Mouse (Mus musculus): Measurements from ENCODE around the gene Msgn1. TPM values are rescaled to one million over a fixed set of nuclear protein-coding genes. Genes with fewer than 3 reads are reported as not detected.

Msgn1 gene
- total and polyA plus RNA-seq, 3 experiments = not detected

DNA sequence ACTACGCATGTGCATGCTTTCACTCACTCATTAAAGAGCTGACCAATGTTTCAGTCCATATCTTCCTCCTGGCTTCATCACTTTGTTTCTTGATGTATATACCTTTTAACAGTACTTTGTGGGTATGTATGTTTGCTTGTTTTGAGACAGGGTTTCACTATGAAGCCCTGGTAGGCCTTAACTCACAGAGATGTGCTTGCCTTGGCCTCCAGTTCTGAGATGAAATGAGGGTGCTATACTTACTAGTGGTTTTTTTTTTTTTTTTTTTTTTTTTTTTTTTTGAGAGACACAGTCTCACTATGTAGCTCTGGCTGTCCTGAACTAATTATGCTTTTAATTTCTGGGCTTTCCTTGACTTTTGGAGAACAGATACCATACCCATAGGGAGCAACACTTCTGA is 38.7 kb upstream of the Msgn1 start:
- Histone ChIP-seq H3K27ac (ENCODE audit: insufficient read depth, low read depth) (no peak overlapping the region), H3K4me2 (ENCODE audit: insufficient read depth, low read depth, poor library complexity, severe bottlenecking) (no peak overlapping the region), H3K36me3 (replicated peaks in 1 of 2; ENCODE audit: control insufficient read depth in 1 of 2, insufficient read depth in 1 of 2, low read length in 1 of 2) (peaks cover 26 to 63% of the 10 kb centered on the region in 2 experiments), H3K9ac (ENCODE audit: insufficient read depth, low read depth) (no peak overlapping the region), H3K4me3 (replicated peaks in 1 of 3; ENCODE audit: low read depth in 2 of 3, low read length in 2 of 3, poor library complexity in 1 of 3) (no peak overlapping the region), H3K27me3 (replicated peaks) (no peaks in the 10 kb centered on the region), H3K9me3 (replicated peaks; ENCODE audit: low read length) (no peaks in the 10 kb centered on the region), H3K4me1 (ENCODE audit: control insufficient read depth in 1 of 2, insufficient read depth in 2 of 2) (no peaks in the 10 kb centered on the region), H3K79me2 (replicated peaks; ENCODE audit: control insufficient read depth, extremely low read depth, insufficient read depth, poor library complexity, severe bottlenecking) (no peaks in the 10 kb centered on the region)
- TF ChIP-seq ZNF384 (IDR thresholded peaks at IDR 0.05; ENCODE audit: low read depth, low read length) (peak; percentile 51), MAFK (IDR thresholded peaks at IDR 0.05; ENCODE audit: insufficient replicate concordance, low read length) (no peak)
- DNase-seq (ENCODE audit: extremely low read depth) = no peak
- in situ Hi-C loops (cut with MboI; ENCODE audit: low pct_ligation_motif_present, low pct_unique_long_range_greater_than_20kb, low sequenced_read_pairs) = no loop called here
- dilution Hi-C loops (cut with MboI; ENCODE audit: extremely low pct_ligation_motif_present, extremely low pct_unique_long_range_greater_than_20kb, low sequenced_read_pairs) = no loop called here

- no peaks in the 10 kb centered on the region for H3K9me3 ChIP-seq (replicated peaks; ENCODE audit: low read length)
- peaks cover 0 to 11% of the 10 kb centered on the region in 2 experiments for H3K36me3 ChIP-seq (replicated peaks in 1 of 2; ENCODE audit: control insufficient read depth in 1 of 2, insufficient read depth in 1 of 2, low read length in 1 of 2)
- no peaks in the 10 kb centered on the region for H3K27me3 ChIP-seq (replicated peaks)
- no peaks in the 10 kb centered on the region; a peak in 1 of 4 replicates for H3K4me1 ChIP-seq (ENCODE audit: control insufficient read depth in 1 of 2, insufficient read depth in 2 of 2)
- TF ChIP-seq MAFK (IDR thresholded peaks at IDR 0.05; ENCODE audit: insufficient replicate concordance, low read length) (no peak), CTCF (conservative IDR thresholded peaks at IDR 0.05 in 1 of 2, IDR thresholded peaks at IDR 0.05 in 1 of 2; ENCODE audit: low read depth in 2 of 2, low read length in 2 of 2) (no peak), RCOR1 (conservative IDR thresholded peaks at IDR 0.05; ENCODE audit: low read depth, low read length) (no peak)
- dilution Hi-C loops (cut with MboI; ENCODE audit: extremely low pct_ligation_motif_present, extremely low pct_unique_long_range_greater_than_20kb, low sequenced_read_pairs) = no loop called here
- H3K9ac ChIP-seq (ENCODE audit: insufficient read depth, low read depth) = no peak overlapping the region
- no peak overlapping the region for H3K27ac ChIP-seq (ENCODE audit: insufficient read depth, low read depth)
- in situ Hi-C loops (cut with MboI; ENCODE audit: low pct_ligation_motif_present, low pct_unique_long_range_greater_than_20kb, low sequenced_read_pairs) = no loop called here
- no peak overlapping the region for H3K4me2 ChIP-seq (ENCODE audit: insufficient read depth, low read depth, poor library complexity, severe bottlenecking)
- no peaks in the 10 kb centered on the region for H3K79me2 ChIP-seq (replicated peaks; ENCODE audit: control insufficient read depth, extremely low read depth, insufficient read depth, poor library complexity, severe bottlenecking)
- DNase-seq (ENCODE audit: extremely low read depth) = no peak
- H3K4me3 ChIP-seq (replicated peaks in 1 of 3; ENCODE audit: low read depth in 2 of 3, low read length in 2 of 3, poor library complexity in 1 of 3) = no peak overlapping the region
Measured at GRCm38 (mm10) chr12:11235996-11236395, 27.2 kb upstream of the Msgn1 start.

GRCm38 (mm10) chr12:11230267-11230666 is 21.5 kb upstream of the Msgn1 start:
- Histone ChIP-seq H3K27ac (ENCODE audit: insufficient read depth, low read depth) (no peak overlapping the region), H3K36me3 (replicated peaks in 1 of 2; ENCODE audit: control insufficient read depth in 1 of 2, insufficient read depth in 1 of 2, low read length in 1 of 2) (no peaks in the 10 kb centered on the region), H3K79me2 (replicated peaks; ENCODE audit: control insufficient read depth, extremely low read depth, insufficient read depth, poor library complexity, severe bottlenecking) (no peaks in the 10 kb centered on the region), H3K27me3 (replicated peaks) (no peaks in the 10 kb centered on the region), H3K4me1 (ENCODE audit: control insufficient read depth in 1 of 2, insufficient read depth in 2 of 2) (peaks cover 0 to 9% of the 10 kb centered on the region in 2 experiments; a peak in 1 of 4 replicates), H3K9ac (ENCODE audit: insufficient read depth, low read depth) (no peak overlapping the region), H3K9me3 (replicated peaks; ENCODE audit: low read length) (no peaks in the 10 kb centered on the region), H3K4me3 (replicated peaks in 1 of 3; ENCODE audit: low read depth in 2 of 3, low read length in 2 of 3, poor library complexity in 1 of 3) (no peak overlapping the region), H3K4me2 (ENCODE audit: insufficient read depth, low read depth, poor library complexity, severe bottlenecking) (no peak overlapping the region)
- TF ChIP-seq ELF1 (IDR thresholded peaks at IDR 0.05; ENCODE audit: low read depth, low read length) (no peak), CHD2 (IDR thresholded peaks at IDR 0.05; ENCODE audit: low read length) (no peak), ETS1 (conservative IDR thresholded peaks at IDR 0.05; ENCODE audit: low read depth, low read length) (no peak), ZKSCAN1 (IDR thresholded peaks at IDR 0.05; ENCODE audit: borderline replicate concordance, low read depth, low read length) (no peak), RAD21 (IDR thresholded peaks at IDR 0.05; ENCODE audit: low read depth, low read length) (no peak), ZMIZ1 (IDR thresholded peaks at IDR 0.05; ENCODE audit: low read depth, low read length) (no peak), USF2 (conservative IDR thresholded peaks at IDR 0.05; ENCODE audit: low read depth, low read length) (no peak), MAZ (IDR thresholded peaks at IDR 0.05; ENCODE audit: low read depth, low read length) (no peak), CTCF (conservative IDR thresholded peaks at IDR 0.05 in 1 of 2, IDR thresholded peaks at IDR 0.05 in 1 of 2; ENCODE audit: low read depth in 2 of 2, low read length in 2 of 2) (no peak), NELFE (IDR thresholded peaks at IDR 0.05; ENCODE audit: low read depth, low read length) (no peak), MEF2A (IDR thresholded peaks at IDR 0.05; ENCODE audit: borderline replicate concordance, low read depth, low read length) (no peak), MYC (IDR thresholded peaks at IDR 0.05; ENCODE audit: low read depth, low read length) (no peak), USF1 (IDR thresholded peaks at IDR 0.05; ENCODE audit: low read depth, low read length) (no peak), KAT2A (IDR thresholded peaks at IDR 0.05; ENCODE audit: insufficient replicate concordance, low read length) (no peak), RCOR1 (conservative IDR thresholded peaks at IDR 0.05; ENCODE audit: low read depth, low read length) (no peak)
- in situ Hi-C loops (cut with MboI; ENCODE audit: low pct_ligation_motif_present, low pct_unique_long_range_greater_than_20kb, low sequenced_read_pairs) (no loop called here), dilution Hi-C loops (cut with MboI; ENCODE audit: extremely low pct_ligation_motif_present, extremely low pct_unique_long_range_greater_than_20kb, low sequenced_read_pairs) (no loop called here)
- no peak for DNase-seq (ENCODE audit: extremely low read depth)
